Mouse (Mus musculus): Measurements from ENCODE around the gene Ano4. TPM values are rescaled to one million over a fixed set of nuclear protein-coding genes. Genes with fewer than 3 reads are reported as not detected.

The Ano4 gene
- total and polyA plus RNA-seq, 3 experiments, result not detected

GRCm38 (mm10) chr10:88970951-88971725, 373.4 kb downstream of the Ano4 start:
- H3K4me1 ChIP-seq (ENCODE audit: control insufficient read depth in 1 of 2, insufficient read depth in 2 of 2), result peaks cover 0 to 3% of the 10 kb centered on the region in 2 experiments; a peak in 1 of 4 replicates
- H3K4me2 ChIP-seq (ENCODE audit: insufficient read depth, low read depth, poor library complexity, severe bottlenecking), result no peak overlapping the region
- H3K27me3 ChIP-seq (replicated peaks), result no peaks in the 10 kb centered on the region
- H3K27ac ChIP-seq (ENCODE audit: insufficient read depth, low read depth), result no peak overlapping the region
- H3K9me3 ChIP-seq (replicated peaks; ENCODE audit: low read length), result peaks cover 4% of the 10 kb centered on the region
- no peaks in the 10 kb centered on the region for H3K79me2 ChIP-seq (replicated peaks; ENCODE audit: control insufficient read depth, extremely low read depth, insufficient read depth, poor library complexity, severe bottlenecking)
- H3K9ac ChIP-seq (ENCODE audit: insufficient read depth, low read depth), result no peak overlapping the region
- H3K36me3 ChIP-seq (replicated peaks in 1 of 2; ENCODE audit: control insufficient read depth in 1 of 2, insufficient read depth in 1 of 2, low read length in 1 of 2), result no peaks in the 10 kb centered on the region
- dilution Hi-C loops (cut with MboI; ENCODE audit: extremely low pct_ligation_motif_present, extremely low pct_unique_long_range_greater_than_20kb, low sequenced_read_pairs), result no loop called here
- no peak overlapping the region for H3K4me3 ChIP-seq (replicated peaks in 1 of 3; ENCODE audit: low read depth in 2 of 3, low read length in 2 of 3, poor library complexity in 1 of 3)
- in situ Hi-C loops (cut with MboI; ENCODE audit: low pct_ligation_motif_present, low pct_unique_long_range_greater_than_20kb, low sequenced_read_pairs), result no loop called here
- no peak for DNase-seq (ENCODE audit: extremely low read depth)
- no peak for TF ChIP-seq ELF1 (IDR thresholded peaks at IDR 0.05; ENCODE audit: low read depth, low read length)
- no peak for TF ChIP-seq IRF4 (IDR thresholded peaks at IDR 0.05; ENCODE audit: low read depth, low read length)
- no peak for TF ChIP-seq CTCF (conservative IDR thresholded peaks at IDR 0.05 in 1 of 2, IDR thresholded peaks at IDR 0.05 in 1 of 2; ENCODE audit: low read depth in 2 of 2, low read length in 2 of 2)
- TF ChIP-seq ZMIZ1 (IDR thresholded peaks at IDR 0.05; ENCODE audit: low read depth, low read length), result no peak
- TF ChIP-seq MYC (IDR thresholded peaks at IDR 0.05; ENCODE audit: low read depth, low read length), result no peak
- TF ChIP-seq MXI1 (IDR thresholded peaks at IDR 0.05; ENCODE audit: low read depth, low read length), result no peak
- no peak for TF ChIP-seq ZKSCAN1 (IDR thresholded peaks at IDR 0.05; ENCODE audit: borderline replicate concordance, low read depth, low read length)
- no peak for TF ChIP-seq MAFK (IDR thresholded peaks at IDR 0.05; ENCODE audit: insufficient replicate concordance, low read length)
- no peak for TF ChIP-seq RCOR1 (conservative IDR thresholded peaks at IDR 0.05; ENCODE audit: low read depth, low read length)
- TF ChIP-seq ETS1 (conservative IDR thresholded peaks at IDR 0.05; ENCODE audit: low read depth, low read length), result no peak
- no peak for TF ChIP-seq NELFE (IDR thresholded peaks at IDR 0.05; ENCODE audit: low read depth, low read length)
- TF ChIP-seq HCFC1 (IDR thresholded peaks at IDR 0.05; ENCODE audit: low read depth, low read length), result no peak
- no peak for TF ChIP-seq KAT2A (IDR thresholded peaks at IDR 0.05; ENCODE audit: insufficient replicate concordance, low read length)
- no peak for TF ChIP-seq BHLHE40 (IDR thresholded peaks at IDR 0.05; ENCODE audit: low read depth, low read length)
- TF ChIP-seq POLR2AphosphoS2 (IDR thresholded peaks at IDR 0.05; ENCODE audit: low read depth, low read length), result no peak
- no peak for TF ChIP-seq MAZ (IDR thresholded peaks at IDR 0.05; ENCODE audit: low read depth, low read length)

- Histone ChIP-seq H3K4me1 (ENCODE audit: control insufficient read depth in 1 of 2, insufficient read depth in 2 of 2) (peaks cover 0 to 3% of the 10 kb centered on the region in 2 experiments; a peak in 1 of 4 replicates), H3K9ac (ENCODE audit: insufficient read depth, low read depth) (no peak overlapping the region), H3K4me2 (ENCODE audit: insufficient read depth, low read depth, poor library complexity, severe bottlenecking) (no peak overlapping the region), H3K27me3 (replicated peaks) (no peaks in the 10 kb centered on the region), H3K79me2 (replicated peaks; ENCODE audit: control insufficient read depth, extremely low read depth, insufficient read depth, poor library complexity, severe bottlenecking) (no peaks in the 10 kb centered on the region), H3K4me3 (replicated peaks in 1 of 3; ENCODE audit: low read depth in 2 of 3, low read length in 2 of 3, poor library complexity in 1 of 3) (no peak overlapping the region), H3K27ac (ENCODE audit: insufficient read depth, low read depth) (no peak overlapping the region), H3K36me3 (replicated peaks in 1 of 2; ENCODE audit: control insufficient read depth in 1 of 2, insufficient read depth in 1 of 2, low read length in 1 of 2) (no peaks in the 10 kb centered on the region), H3K9me3 (replicated peaks; ENCODE audit: low read length) (peaks cover 4% of the 10 kb centered on the region)
- in situ Hi-C loops (cut with MboI; ENCODE audit: low pct_ligation_motif_present, low pct_unique_long_range_greater_than_20kb, low sequenced_read_pairs), result no loop called here
- DNase-seq (ENCODE audit: extremely low read depth), result no peak
- TF ChIP-seq USF2 (conservative IDR thresholded peaks at IDR 0.05; ENCODE audit: low read depth, low read length), result no peak
- no peak for TF ChIP-seq KAT2A (IDR thresholded peaks at IDR 0.05; ENCODE audit: insufficient replicate concordance, low read length)
- TF ChIP-seq JUN (IDR thresholded peaks at IDR 0.05; ENCODE audit: insufficient read depth, low read depth, low read length), result no peak
- no peak for TF ChIP-seq MXI1 (IDR thresholded peaks at IDR 0.05; ENCODE audit: low read depth, low read length)
- no peak for TF ChIP-seq BHLHE40 (IDR thresholded peaks at IDR 0.05; ENCODE audit: low read depth, low read length)
- TF ChIP-seq POLR2A (IDR thresholded peaks at IDR 0.05; ENCODE audit: low read depth, low read length), result no peak
- no peak for TF ChIP-seq ZNF384 (IDR thresholded peaks at IDR 0.05; ENCODE audit: low read depth, low read length)
- no peak for TF ChIP-seq CHD1 (IDR thresholded peaks at IDR 0.05; ENCODE audit: low read depth, low read length)
- no peak for TF ChIP-seq RAD21 (IDR thresholded peaks at IDR 0.05; ENCODE audit: low read depth, low read length)
- no peak for TF ChIP-seq CTCF (conservative IDR thresholded peaks at IDR 0.05 in 1 of 2, IDR thresholded peaks at IDR 0.05 in 1 of 2; ENCODE audit: low read depth in 2 of 2, low read length in 2 of 2)
- no peak for TF ChIP-seq MAFK (IDR thresholded peaks at IDR 0.05; ENCODE audit: insufficient replicate concordance, low read length)
- no peak for TF ChIP-seq ETS1 (conservative IDR thresholded peaks at IDR 0.05; ENCODE audit: low read depth, low read length)
- no peak for TF ChIP-seq MAX (IDR thresholded peaks at IDR 0.05; ENCODE audit: low read length)
- TF ChIP-seq RCOR1 (conservative IDR thresholded peaks at IDR 0.05; ENCODE audit: low read depth, low read length), result no peak
- TF ChIP-seq POLR2AphosphoS2 (IDR thresholded peaks at IDR 0.05; ENCODE audit: low read depth, low read length), result no peak
- TF ChIP-seq NELFE (IDR thresholded peaks at IDR 0.05; ENCODE audit: low read depth, low read length), result no peak
- no peak for TF ChIP-seq MEF2A (IDR thresholded peaks at IDR 0.05; ENCODE audit: borderline replicate concordance, low read depth, low read length)
- no peak for TF ChIP-seq ZMIZ1 (IDR thresholded peaks at IDR 0.05; ENCODE audit: low read depth, low read length)
- no peak for TF ChIP-seq NRF1 (IDR thresholded peaks at IDR 0.05; ENCODE audit: low read depth, low read length)
- TF ChIP-seq ZC3H11A (IDR thresholded peaks at IDR 0.05; ENCODE audit: low read depth, low read length), result no peak
- dilution Hi-C loops (cut with MboI; ENCODE audit: extremely low pct_ligation_motif_present, extremely low pct_unique_long_range_greater_than_20kb, low sequenced_read_pairs), result no loop called here
Observed at GRCm38 (mm10) chr10:88968586-88968985, 376.0 kb downstream of the Ano4 start.

Measured in CH12.LX (cell line).